Mouse (Mus musculus) testis, adult 2 months (tissue): ENCODE measurements around the gene Hspbp1. TPM values are rescaled to one million over a fixed set of nuclear protein-coding genes. Genes with fewer than 3 reads are reported as not detected.

Experiments
- H3K27ac ChIP-seq: fragments of 200-500 bp; 2 replicates; pipeline ENCODE4 v1.5.1; 2012; ENCODE audit warnings: low read depth, low read length; ENCODE audit not compliant: control insufficient read depth, insufficient read depth
- H3K27me3 ChIP-seq: fragments of 200-500 bp; 2 replicates; pipeline ENCODE4 v1.6.1; 2012; ENCODE audit warnings: mild to moderate bottlenecking, low read length, moderate library complexity; ENCODE audit not compliant: control insufficient read depth, insufficient read depth
- H3K36me3 ChIP-seq: fragments of 200-500 bp; 2 replicates; pipeline ENCODE4 v1.6.1; 2012; ENCODE audit warnings: mild to moderate bottlenecking, low read length; ENCODE audit not compliant: control insufficient read depth, insufficient read depth
- H3K4me1 ChIP-seq: fragments of 200-500 bp; 2 replicates; pipeline ENCODE4 v1.6.1; 2012; ENCODE audit warnings: low read length; ENCODE audit not compliant: control insufficient read depth, insufficient read depth
- H3K4me3 ChIP-seq: fragments of 200-500 bp; 2 replicates; pipeline ENCODE4 v1.5.1; 2012; ENCODE audit warnings: low read depth, mild to moderate bottlenecking, low read length, moderate library complexity, mixed read lengths; ENCODE audit not compliant: control insufficient read depth
- CTCF ChIP-seq: fragments of 200-500 bp; IDR thresholded peaks from 2 replicates; pipeline ENCODE4 v1.5.1; 2012; ENCODE audit warnings: low read depth, mild to moderate bottlenecking, inconsistent platforms, low read length, moderate library complexity; ENCODE audit not compliant: control insufficient read depth, insufficient read depth, insufficient replicate concordance
- POLR2A ChIP-seq: fragments of 200-500 bp; IDR thresholded peaks from 2 replicates; pipeline ENCODE4 v1.6.1; 2012; ENCODE audit warnings: low read depth, mild to moderate bottlenecking, inconsistent platforms, low read length, moderate library complexity; ENCODE audit not compliant: control insufficient read depth
- polyA plus RNA-seq: library from polyadenylated mRNA; depleted of rRNA; stranded (reverse); fragments of >200 nt; gene quantifications from 2 replicates; pipeline ENCODE4 v1.2.3, GENCODE M21; 2012; rRNA removed

The Hspbp1 gene
- polyA plus RNA-seq, 1 experiment: 64.3 TPM

GRCm38 (mm10) chr7:4611921-4612341 is 72.9 kb downstream of the Hspbp1 start:
- no peaks in the 10 kb centered on the region for H3K27me3 ChIP-seq
- no peak overlapping the region for H3K4me3 ChIP-seq
- no peak overlapping the region for H3K27ac ChIP-seq
- no peak for TF ChIP-seq CTCF
- no peak for TF ChIP-seq POLR2A
- H3K4me1 ChIP-seq: peaks cover 14% of the 10 kb centered on the region
- no peaks in the 10 kb centered on the region for H3K36me3 ChIP-seq

- H3K4me3 ChIP-seq: no peak overlapping the region
Observed at GRCm38 (mm10) chr7:4611511-4611910, 73.4 kb downstream of the Hspbp1 start.

More at GRCm38 (mm10) chr7:4611511-4611910, 73.4 kb downstream of the Hspbp1 start:
- TF ChIP-seq CTCF: no peak
- TF ChIP-seq POLR2A: no peak
- Histone ChIP-seq H3K27me3 (no peaks in the 10 kb centered on the region), H3K36me3 (no peaks in the 10 kb centered on the region), H3K27ac (no peak overlapping the region), H3K4me1 (peaks cover 14% of the 10 kb centered on the region)

Other genes with a start within 250 kb of the Hspbp1 start
- gene Rdh13, start 239.4 kb downstream of the Hspbp1 start, polyA plus RNA-seq: 2.5 and 4.0 TPM in 2 replicates
- 0.10 and 1.3 TPM in 2 replicates for gene Eps8l1, start 224.4 kb downstream of the Hspbp1 start, polyA plus RNA-seq
- gene Ppp1r12c, start 183.4 kb downstream of the Hspbp1 start, polyA plus RNA-seq: 48.5 and 51.6 TPM in 2 replicates
- 0.62 and 0.77 TPM in 2 replicates for gene Tnnt1, start 168.7 kb downstream of the Hspbp1 start, polyA plus RNA-seq
- 59.3 TPM in 2 replicates for gene Tnni3, start 160.8 kb downstream of the Hspbp1 start, polyA plus RNA-seq
- 132 and 148 TPM in 2 replicates for gene Dnaaf3, start 152.6 kb downstream of the Hspbp1 start, polyA plus RNA-seq
- gene Syt5, start 137.5 kb downstream of the Hspbp1 start, polyA plus RNA-seq: 4.5 TPM in 2 replicates
- gene Ptprh, start 81.0 kb downstream of the Hspbp1 start, polyA plus RNA-seq: 1.8 and 2.9 TPM in 2 replicates
- gene Tmem86b, start 53.6 kb downstream of the Hspbp1 start, polyA plus RNA-seq: 36.7 and 46.0 TPM in 2 replicates
- 137 and 154 TPM in 2 replicates for gene Ppp6r1, start 26.0 kb downstream of the Hspbp1 start, polyA plus RNA-seq
- 53.3 and 60.3 TPM in 2 replicates for gene Brsk1, start 5.5 kb upstream of the Hspbp1 start, polyA plus RNA-seq
- gene Tmem150b, start 40.2 kb upstream of the Hspbp1 start, polyA plus RNA-seq: 0.12 and 0.14 TPM in 2 replicates
- 35.7 and 37.0 TPM in 2 replicates for gene Kmt5c, start 55.0 kb upstream of the Hspbp1 start, polyA plus RNA-seq
- 1,707 and 1,788 TPM in 2 replicates for gene Cox6b2, start 68.0 kb upstream of the Hspbp1 start, polyA plus RNA-seq
- 319 and 358 TPM in 2 replicates for gene Fam71e2, start 86.2 kb upstream of the Hspbp1 start, polyA plus RNA-seq
- gene Il11, start 97.8 kb upstream of the Hspbp1 start, polyA plus RNA-seq: 15.5 and 17.3 TPM in 2 replicates
- gene Tmem190, start 97.9 kb upstream of the Hspbp1 start, polyA plus RNA-seq: 387 and 534 TPM in 2 replicates
- gene Tmem238, start 104.6 kb upstream of the Hspbp1 start, polyA plus RNA-seq: 1.1 and 1.6 TPM in 2 replicates
- 176 and 240 TPM in 2 replicates for gene Rpl28, start 107.8 kb upstream of the Hspbp1 start, polyA plus RNA-seq
- gene Ube2s, start 127.5 kb upstream of the Hspbp1 start, polyA plus RNA-seq: 1,069 and 1,189 TPM in 2 replicates
- 21.8 and 24.8 TPM in 2 replicates for gene Shisa7, start 159.6 kb upstream of the Hspbp1 start, polyA plus RNA-seq
- 4.9 and 6.5 TPM in 2 replicates for gene Isoc2b, start 185.2 kb upstream of the Hspbp1 start, polyA plus RNA-seq
- gene Isoc2a, start 192.1 kb upstream of the Hspbp1 start, polyA plus RNA-seq: 20.2 and 20.9 TPM in 2 replicates
- 0.65 and 0.79 TPM in 2 replicates for gene Gm36210, start 221.4 kb upstream of the Hspbp1 start, polyA plus RNA-seq
- 8.8 and 10.5 TPM in 2 replicates for gene Zfp628, start 230.1 kb upstream of the Hspbp1 start, polyA plus RNA-seq
- 3.7 and 4.8 TPM in 2 replicates for gene Nat14, start 237.0 kb upstream of the Hspbp1 start, polyA plus RNA-seq
- gene Ssc5d, start 240.7 kb upstream of the Hspbp1 start, polyA plus RNA-seq: 0.94 and 1.9 TPM in 2 replicates